Mouse (Mus musculus) right cerebral cortex, postnatal 10 days (tissue): ENCODE measurements at regions not wholly inside any gene's neighbourhood (a gene's known extent, or its start where the extent isn't known, plus 50 kb on each side); places are given as distances from the start of the nearest gene placed in this dataset.

ENCODE experiments used
- DNase-seq, 2 experiments: peaks; one replicate each; pipeline ENCODE4 v3.0.0; 2021; ENCODE audit warnings: low spot score in 2 of 2

DNA sequence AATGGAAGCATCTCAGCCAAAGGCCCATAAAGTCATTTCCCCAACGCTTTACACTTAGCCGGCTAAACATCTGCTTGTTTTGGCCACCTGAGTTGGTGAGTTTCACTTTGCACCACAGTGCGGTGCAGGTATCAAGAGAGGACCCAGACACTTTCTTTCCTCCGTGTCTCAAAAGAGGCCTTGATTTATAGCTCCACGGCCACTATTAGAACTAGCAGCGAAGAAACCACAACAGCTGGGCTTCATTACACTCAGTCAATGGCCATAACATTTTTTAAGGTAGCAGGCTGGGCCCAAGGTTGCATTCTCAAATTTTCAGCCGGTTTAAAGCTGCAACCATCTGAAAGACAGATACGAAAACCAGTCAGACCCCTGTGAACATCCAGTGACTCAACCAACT lies 103.4 kb downstream of the Mreg start:
- peak in 1 of 2 experiments; percentile 7 for DNase-seq

DNA sequence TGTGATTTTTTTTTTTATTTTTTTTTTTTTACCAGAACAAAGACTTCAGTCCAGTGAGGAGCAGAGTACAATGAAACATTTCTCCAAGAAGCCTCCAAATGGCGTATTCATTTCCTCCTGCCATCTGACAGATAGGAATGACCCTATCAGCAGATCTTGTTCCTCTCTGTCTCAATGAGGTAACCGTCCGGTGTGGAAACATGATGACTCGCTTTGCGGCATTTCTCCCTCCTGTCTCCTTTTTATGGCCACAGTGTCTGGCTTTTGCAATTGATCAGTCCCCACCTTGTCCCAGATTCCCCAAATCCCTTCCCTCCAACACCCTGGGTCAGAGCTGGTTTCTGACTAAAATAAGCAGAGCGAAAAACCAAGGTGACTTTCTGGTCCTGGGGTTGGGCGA lies 105.0 kb downstream of the Mreg start:
- peak in 1 of 2 experiments; percentile 4 for DNase-seq

DNA sequence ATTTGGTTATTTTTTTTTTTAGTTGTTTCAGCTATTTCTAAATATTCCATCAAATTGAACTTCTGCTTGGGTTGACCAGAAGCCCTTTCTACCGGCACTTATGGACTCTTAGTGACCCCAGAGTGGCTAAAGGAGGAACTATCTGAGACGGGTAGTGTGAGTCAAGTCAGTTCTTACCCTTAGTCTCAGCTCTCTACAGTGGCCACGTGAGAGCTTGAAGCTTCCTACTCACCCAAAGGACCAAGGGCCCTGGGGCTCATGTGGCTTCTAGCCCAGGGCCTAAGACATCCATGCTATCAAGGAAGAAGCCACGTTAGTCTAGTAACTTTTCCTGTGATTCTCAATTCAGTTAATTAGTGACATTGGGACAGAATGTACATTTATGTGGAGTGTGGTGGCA lies 105.5 kb downstream of the Mreg start:
- DNase-seq: peak in 1 of 2 experiments; percentile 10

DNA sequence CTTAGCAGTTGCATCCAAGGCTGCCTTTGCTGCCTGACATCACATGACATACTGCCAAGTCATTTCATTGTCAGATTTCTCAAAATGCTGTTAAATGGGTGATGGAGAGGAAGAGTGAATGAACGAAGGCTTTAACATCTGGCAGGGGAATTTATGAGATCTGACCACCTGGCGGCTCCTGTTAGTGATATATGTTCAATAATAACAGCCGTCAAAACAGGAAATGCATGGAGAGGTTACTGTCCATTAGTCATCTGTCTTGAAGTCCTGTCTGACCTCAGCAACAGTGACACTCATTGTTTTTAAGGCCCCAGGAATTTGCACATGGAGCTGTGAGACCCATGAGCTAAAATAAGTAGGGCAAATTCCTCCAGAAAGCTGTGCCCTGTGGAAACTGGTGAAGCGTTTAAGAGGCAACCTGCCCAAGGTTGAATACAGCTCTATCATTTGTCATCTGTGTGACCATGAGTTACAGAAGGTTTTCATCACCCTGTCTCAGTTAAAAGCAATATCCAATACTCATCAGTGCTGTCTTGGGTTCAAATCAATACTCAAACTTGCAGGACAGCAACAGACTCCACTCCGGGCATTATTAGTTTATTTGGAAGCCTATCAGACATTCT lies 106.6 kb downstream of the Mreg start:
- peak in 1 of 2 experiments; percentile 3 for DNase-seq

DNA sequence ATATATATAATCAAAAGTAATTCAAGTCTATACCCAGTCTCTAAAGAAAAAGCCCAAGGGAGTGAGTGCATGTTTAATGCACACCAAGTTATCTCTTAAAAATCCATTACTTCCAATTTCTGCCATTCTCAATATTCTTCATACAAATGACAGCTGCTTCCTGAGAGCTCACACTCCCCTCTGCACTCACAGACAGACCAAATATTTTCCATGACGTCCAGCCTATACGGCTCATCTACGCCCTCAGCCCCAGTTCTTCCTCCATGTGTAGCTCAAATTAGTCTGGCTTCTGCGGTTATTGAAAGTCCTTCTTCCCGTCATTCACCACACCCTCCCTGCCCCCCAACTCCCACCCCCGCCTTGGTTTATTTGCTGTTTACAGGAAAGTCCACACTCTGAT lies 108.1 kb downstream of the Mreg start:
- peak in 1 of 2 experiments; percentile 6 for DNase-seq

DNA sequence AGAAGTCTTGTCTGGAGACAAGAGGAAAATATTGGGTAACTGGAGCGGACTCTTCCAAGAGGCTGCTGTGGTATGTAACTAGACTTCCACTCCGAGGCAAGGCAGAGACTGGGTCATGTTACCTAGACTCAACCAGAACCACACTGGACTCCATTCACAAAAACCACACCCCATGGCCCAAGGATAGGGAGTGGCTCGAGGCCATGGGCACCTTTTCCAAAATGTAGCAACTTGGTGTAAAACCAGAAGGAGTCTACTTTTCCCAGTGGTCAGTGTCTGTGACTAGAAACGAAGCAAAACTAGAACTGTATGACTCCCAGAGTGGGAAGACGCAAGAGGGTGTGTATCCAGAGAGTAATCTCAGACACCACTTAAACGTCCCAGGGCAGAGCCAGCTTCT lies 108.7 kb downstream of the Mreg start:
- DNase-seq: peak in 1 of 2 experiments; percentile 7

DNA sequence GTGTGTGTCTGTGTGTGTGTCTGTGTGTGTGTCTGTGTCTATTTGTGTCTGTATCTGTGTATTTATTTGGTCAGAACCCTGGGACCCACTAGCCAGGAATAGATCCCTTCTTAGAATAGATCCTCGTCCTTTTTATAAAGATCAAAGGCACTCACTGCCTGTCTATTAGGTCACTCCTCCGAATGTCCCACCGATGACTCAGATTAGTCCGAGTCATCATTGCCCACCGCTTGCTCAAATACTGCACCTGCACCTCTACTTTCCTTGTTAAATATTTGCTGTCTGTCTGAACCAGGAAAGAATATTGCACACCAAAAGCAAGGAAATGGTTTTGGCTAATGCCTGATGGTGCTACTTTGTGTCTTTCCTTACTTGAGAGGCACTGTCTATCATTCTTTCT lies 112.7 kb downstream of the Mreg start:
- DNase-seq: peak in 1 of 2 experiments; percentile 2

DNA sequence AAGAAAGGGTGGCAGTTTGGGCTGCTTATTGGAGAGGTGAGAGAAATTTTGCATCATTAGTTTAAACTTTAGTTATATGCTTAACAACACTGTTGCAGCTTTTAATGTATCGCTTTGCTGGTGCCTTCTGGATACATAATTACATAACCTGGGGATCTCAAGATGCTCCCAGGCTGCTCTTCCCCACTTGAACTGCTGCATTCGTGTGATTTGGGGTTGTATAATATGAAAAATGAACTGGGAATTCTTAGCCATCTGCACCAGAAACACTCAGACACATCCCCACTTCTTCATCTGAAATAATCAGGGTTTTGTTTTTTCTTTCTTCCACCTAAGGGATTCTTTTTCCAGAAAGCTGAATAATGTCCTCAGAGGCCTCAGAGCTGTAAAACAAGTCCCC lies 120.8 kb downstream of the Mreg start:
- DNase-seq: no peak

DNA sequence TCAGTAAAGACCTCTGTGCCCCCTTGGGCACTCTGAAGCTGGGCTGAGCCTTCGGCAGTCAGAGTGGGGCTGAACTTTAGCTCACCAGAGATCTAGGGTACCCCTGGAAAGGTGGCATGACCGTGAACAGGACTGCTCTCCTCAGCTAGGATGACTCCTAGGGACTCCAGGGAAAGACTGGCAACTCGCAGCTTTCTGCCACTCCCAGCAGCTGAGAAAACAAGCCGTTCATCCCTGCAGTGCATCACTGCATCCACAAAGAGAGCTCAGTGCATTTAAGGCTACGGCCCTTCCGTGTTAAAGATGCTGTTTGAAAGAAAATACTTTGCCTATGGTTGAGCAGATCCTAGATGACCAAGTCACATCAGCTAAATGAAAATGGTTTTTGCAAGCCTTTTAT lies 126.4 kb downstream of the Mreg start:
- no peak for DNase-seq

DNA sequence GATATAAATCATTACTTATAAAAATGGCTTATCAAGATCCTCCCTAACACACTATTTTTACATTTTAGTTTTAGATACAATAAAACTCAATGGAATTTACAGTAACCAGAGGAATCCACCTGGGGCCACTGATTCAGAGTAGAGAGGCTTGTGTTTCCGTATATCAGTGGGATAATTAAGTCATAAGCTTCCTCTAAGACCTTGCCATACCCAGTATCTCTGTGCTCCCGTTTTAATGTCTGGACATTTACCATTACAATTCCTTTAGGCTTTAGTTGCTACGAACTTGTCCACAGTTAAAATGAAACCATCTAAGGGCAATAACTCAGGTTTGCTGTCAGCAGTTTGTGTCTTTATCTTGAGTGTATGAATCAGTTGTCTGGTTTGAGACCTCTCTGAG lies 127.9 kb downstream of the Mreg start:
- DNase-seq: no peak

DNA sequence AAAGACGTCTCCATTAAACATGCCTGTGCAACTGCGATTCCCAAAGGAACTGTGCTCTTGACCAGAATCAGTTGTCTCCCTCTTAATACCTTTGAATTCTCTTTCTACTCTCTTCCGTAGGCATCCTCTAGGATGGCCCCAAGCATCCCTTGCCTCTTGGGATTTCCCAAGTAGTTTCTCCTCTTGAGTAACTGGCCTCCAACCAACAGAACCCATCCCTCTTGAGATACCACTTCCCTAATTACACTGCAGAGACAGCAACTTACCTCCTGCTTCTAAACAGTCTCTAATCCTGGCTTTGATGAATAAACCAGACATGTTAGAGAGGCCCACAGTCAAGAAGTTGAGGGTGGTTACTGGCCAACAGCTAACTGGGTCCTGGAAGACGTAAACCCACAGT lies 129.7 kb downstream of the Mreg start:
- DNase-seq: no peak

DNA sequence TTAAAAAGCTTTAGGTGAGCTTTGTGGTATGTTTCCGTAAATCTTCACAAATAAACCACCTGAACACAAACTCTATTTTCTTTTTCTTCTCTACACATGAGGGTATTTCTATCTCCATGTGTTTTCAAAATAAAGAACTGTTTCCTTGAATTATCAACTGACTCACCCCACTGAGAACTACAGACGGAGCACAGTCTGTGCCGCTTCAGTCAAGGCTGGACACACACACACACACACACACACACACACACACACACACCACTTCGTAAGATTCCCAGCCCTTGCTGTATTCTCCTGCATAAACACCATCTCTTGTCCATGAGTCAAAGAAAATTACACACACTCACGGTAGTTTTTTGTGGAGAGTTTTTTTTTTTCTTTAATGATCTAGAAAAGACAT lies 130.3 kb downstream of the Mreg start:
- DNase-seq: no peak

DNA sequence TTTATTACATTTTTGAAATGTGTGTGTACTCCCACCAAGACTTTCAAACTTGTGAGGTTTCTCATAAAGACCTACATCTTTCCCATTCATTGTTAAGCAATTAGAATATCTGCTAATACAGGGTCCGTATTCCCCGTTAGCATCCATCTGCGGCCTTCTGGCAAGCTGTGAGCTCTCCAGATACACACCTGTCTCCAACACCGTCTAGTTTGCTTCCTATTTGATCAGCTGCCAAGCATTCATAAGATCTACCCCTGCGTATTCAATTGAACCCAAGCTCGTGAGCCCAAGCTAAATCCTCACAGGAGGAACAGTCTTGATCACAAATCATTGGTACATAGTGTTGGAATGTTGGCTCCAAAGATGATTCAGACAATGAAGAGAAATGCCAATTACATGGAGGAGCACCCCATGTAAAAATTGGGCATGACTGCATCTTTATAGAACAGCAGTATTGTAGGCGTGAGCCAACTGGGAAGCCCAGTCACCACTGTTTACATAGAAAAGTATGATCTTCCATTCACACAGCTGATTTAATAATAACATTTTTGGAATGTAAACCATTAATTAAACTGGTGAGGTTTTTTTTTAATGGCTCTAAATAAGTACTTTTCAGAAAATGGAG lies 133.1 kb downstream of the Mreg start:
- no peak for DNase-seq

DNA sequence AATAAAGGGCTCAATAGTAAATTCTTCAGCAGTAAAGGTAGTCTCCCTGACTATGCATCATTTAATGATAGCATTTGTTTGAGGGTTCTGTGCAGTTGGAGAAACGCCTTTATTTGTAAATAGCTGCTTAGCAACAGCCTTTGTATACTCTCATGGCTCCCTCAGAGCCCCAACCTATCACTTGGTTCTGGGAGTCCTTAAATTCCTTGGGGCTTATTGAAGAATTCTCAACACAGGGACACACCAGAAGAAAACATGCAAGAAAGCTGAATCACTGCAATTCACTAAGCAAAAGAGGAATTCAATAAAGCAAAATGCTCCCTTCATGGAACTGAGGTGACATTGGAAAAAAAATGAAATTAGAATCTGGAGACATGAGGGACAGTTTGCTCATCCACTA lies 135.8 kb downstream of the Mreg start:
- DNase-seq: no peak

DNA sequence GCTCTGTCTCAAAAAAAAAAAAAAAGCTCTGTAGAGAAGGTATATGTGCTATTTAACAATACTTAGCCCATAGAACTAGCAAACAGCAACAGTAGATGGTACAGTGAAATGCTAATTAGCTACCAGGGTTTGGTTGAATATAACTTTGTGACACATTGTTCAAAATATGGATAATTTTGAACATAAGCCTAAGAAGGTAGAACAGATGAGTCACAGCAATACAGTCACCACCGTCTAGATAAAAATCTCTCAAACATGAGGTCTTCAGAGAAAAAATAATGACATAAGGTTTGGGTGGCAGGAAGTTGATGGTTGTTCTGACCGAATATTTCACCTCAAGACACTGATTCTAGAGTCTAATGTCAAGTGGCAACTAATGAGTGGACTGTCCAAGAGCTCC lies 136.6 kb downstream of the Mreg start:
- DNase-seq: no peak

DNA sequence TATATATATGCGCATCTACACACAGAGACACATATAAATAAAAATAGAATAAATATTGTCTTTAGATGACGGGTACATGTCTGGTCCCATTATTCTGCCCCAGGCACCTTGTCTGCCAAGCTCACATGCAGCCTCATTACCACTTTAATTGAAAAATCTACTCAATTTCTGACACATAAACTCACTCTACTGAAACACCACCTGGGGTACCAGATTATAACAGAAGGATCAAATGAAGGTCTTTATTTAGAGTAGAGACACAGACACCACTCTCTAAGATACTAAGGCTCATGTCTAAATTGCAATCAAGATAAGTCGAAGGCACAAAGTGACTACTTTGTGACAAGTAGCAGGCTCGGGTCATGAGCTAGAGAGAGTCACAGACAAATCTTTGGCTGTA lies 138.9 kb downstream of the Mreg start:
- DNase-seq: no peak

DNA sequence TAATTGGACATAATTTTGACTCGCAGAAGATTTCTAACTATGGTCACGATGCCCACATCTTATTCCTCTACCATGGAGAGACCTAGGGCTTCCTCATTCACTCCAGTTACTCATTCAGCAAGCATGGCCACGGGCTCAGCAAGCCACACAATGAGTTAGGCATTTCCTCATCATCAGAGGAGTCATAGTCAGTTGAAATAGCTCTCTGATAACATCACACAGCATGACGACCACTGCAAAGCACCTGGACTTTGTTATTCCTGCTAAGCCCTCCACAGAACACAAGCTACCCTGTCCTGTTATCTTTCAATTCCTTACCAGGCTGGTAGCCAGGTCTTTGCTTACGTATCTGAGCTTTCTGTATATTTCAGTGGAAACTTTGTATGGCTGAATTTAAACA lies 141.6 kb downstream of the Mreg start:
- DNase-seq: no peak

DNA sequence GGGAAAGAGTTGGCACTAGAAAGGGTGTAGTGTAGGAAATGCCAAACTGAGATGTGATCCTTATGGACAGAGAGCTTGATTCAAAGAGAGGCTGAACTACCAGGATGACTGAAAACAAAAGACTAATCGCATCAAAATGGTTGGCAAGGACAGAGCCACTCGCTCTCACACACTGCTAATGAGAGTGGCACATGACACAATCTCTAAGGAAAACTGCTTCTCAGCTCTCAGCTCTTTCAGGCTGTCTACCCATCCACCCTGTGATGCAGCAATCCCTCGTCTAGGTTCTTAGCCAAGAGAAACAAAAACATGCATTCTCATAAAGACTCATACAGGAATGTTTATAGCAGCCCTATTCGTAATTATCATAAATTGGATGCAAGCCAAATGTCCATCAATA lies 143.1 kb downstream of the Mreg start:
- no peak for DNase-seq

DNA sequence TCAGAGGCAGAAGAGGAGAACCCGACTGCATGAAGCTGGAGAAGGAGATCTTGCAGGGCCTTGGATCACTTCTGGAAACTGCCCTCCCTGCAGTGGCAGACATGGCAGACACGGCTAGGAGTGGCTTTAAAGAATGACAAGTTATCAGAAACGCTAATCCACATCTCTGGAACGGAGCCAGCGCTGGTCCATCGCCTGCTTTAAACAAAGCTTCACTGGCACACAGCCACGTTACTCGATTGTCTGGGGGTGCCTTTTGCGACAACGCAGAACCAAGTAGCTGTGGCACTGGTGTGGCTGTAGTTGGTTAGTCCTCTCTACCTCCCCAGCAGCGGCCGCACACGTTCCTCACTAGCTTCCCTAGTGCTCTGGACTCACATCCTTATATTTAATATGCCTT lies 147.0 kb downstream of the Mreg start:
- DNase-seq: peak; percentile 24 to 28

DNA sequence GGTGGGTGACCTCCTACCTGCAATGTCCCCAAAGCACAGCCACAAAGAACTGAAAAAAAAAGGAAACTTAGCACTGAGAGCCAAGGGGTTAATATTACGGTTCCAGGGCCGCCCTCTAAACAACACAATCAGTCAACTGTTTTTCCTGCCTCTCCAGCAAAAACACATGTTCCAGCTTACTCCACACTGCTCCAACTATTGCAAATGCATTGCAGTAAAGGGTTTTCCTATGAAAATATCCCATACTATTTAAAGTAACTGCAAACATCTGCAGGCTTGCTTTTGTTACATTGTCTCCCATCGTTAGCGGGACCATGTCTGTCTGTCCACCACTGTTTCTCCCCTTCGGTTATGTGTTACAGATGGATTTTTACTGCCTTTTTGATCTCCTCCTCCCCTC lies 151.7 kb downstream of the Mreg start:
- DNase-seq: no peak

DNA sequence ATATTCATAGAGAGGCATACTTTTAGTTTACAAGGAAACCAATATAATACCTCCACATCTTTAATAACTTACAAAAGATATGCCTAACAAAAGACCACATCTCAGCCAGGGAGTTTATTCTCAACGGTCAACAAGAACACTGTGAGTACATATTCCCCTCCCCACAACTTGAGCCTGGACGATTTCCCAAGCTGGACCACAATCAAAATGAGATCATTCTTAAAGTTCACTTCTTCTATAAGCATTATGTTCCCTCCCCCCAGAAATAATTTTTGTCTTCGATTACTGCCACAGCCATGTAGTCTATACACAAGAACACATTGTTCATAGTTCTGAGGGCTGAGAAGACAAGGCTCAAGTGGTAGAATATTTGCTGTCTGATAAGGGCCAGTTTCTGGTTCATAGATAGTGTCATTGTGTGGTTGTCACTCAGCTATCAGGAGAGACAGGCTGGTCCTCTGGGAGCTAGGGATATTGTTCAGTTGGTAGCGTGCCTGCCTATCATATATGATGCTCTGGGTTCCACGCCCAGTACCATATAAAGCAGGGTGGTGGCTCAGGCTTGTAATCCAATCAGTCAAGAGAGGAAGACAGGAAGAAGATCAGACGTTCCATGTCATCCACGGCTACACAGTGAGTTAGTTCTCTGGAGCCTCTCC lies 153.9 kb downstream of the Mreg start:
- no peak for DNase-seq

DNA sequence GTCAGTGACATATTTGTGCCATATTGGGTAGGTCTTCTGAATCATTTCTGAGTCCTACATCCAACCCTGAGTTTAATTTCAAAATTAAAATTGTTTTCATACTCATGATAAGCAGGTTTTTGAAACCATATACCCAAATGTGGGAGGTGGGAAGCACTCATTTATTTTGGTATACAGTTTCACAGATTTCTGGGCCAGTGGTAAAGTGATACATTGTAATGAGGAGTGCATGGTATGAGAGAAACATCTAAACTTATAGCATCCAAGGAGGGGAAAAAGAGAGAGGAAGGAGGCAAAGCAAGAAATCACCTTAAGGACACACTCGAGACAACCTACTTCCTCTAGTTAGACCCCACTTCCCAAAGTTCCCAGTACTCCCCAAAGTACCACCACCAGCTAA lies 157.6 kb downstream of the Mreg start:
- DNase-seq: no peak

DNA sequence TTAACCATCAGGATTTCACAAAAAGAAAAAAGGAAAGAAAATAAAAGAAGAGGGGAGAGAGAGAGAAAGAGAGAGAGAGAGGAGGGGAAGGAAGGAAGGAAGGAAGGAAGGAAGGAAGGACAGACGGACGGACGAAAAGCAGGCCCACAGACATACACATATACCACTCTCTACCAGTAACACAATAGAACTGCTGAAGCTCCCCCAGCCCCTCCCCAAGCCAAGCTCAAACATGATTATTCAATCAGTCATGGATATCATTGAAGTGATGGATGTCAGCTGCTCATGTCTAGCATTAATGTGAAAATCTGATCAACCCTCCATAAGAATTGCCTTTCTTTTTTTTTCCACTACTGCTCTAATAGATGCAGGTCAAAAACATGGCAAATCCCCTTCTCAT lies 161.2 kb downstream of the Mreg start:
- DNase-seq: no peak
